Mouse (Mus musculus): ENCODE results near the gene Plxna1. TPM values are rescaled to one million over a fixed set of nuclear protein-coding genes. Genes with fewer than 3 reads are reported as not detected.

Plxna1 gene
- polyA plus RNA-seq, 1 experiment from 2014 or later, result 11.1 TPM

DNA sequence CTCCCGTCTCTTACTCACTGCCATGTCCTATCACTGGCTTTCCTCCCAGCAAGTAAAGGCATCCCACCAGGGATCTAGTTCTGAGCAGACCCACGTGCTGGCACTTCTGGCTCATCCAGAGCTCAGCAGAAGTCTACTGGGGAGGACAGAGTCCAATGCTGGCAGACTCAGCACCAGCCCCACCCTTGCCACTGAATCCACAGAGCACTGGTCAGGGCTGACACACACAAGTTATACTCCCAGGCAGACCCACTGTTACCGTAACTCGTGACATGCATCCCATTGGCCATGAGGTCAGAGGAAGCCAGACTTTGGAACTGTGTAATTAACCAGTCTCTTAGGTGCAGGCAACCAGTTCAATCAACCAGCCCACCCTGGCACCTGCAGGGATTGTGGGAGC, 33.8 kb downstream of the Plxna1 start:
- no peak overlapping the region for H3K9ac ChIP-seq (ENCODE audit: low read length)
- H3K27ac ChIP-seq (replicated peaks in 1 of 2; ENCODE audit: control insufficient read depth in 1 of 2, insufficient read depth in 1 of 2, low read depth in 2 of 2, low read length in 2 of 2), result no peak overlapping the region
- peaks cover 89% of the 10 kb centered on the region for H3K36me3 ChIP-seq (ENCODE audit: control insufficient read depth, insufficient read depth, low read length)
- H3K4me3 ChIP-seq (ENCODE audit: control insufficient read depth in 1 of 2, insufficient read depth in 1 of 2, low read depth in 1 of 2, low read length in 2 of 2), result no peak overlapping the region
- no peaks in the 10 kb centered on the region for H3K4me1 ChIP-seq (ENCODE audit: control insufficient read depth in 2 of 2, insufficient read depth in 2 of 2, low read length in 2 of 2)
- ATAC-seq (ENCODE audit: insufficient number of reproducible peaks, insufficient read depth, low FRiP score, low read depth), result no peak
- no peaks in the 10 kb centered on the region for H3K9me3 ChIP-seq (ENCODE audit: control insufficient read depth, low read length)
- no peaks in the 10 kb centered on the region for H3K27me3 ChIP-seq (ENCODE audit: control insufficient read depth, insufficient read depth, low read length)
- WGBS, result 88% methylated on average over 4 of the region's 4 CpGs
- no peak overlapping the region for H3K4me2 ChIP-seq (ENCODE audit: low read length)

DNA sequence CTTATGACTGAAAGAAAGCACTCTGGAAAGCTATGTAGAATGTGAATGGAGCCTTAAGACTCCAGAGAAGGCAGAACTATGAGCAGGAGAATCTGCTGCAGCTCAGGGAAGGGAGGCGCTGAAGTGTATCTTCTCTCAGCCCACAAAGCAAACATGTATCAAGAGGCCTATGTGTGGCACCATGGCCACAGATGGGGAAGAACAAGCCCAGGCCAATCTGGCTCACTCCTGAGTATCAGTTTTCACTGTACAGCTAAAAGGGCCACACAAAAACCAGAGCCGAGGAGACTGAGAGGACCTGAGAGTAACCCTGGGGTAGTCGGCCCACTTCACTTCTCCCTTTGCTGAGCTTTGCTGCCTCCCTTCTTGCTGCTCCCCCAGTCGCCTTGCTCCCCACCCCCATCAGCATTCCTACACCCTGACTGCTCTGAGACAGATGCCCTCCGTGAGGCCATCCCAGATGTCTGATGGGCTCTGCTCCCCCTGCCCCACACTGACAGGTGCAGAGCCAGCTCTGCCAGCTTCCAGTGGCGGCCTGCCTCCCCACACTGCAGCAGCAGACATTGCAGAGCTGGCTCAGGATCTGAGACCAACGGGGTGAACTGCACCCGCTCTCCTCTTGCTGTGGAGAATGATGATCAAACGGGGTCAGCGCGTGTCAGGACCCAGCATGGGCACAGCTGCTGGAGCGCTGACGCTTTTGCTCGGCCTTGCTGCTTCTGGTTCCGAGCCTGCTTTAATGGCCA, 34.5 kb downstream of the Plxna1 start:
- Histone ChIP-seq H3K9ac (ENCODE audit: low read length) (no peak overlapping the region), H3K36me3 (ENCODE audit: control insufficient read depth, insufficient read depth, low read length) (peaks cover 89% of the 10 kb centered on the region), H3K27ac (replicated peaks in 1 of 2; ENCODE audit: control insufficient read depth in 1 of 2, insufficient read depth in 1 of 2, low read depth in 2 of 2, low read length in 2 of 2) (no peak overlapping the region), H3K9me3 (ENCODE audit: control insufficient read depth, low read length) (no peaks in the 10 kb centered on the region), H3K27me3 (ENCODE audit: control insufficient read depth, insufficient read depth, low read length) (no peaks in the 10 kb centered on the region), H3K4me3 (ENCODE audit: control insufficient read depth in 1 of 2, insufficient read depth in 1 of 2, low read depth in 1 of 2, low read length in 2 of 2) (no peak overlapping the region), H3K4me1 (ENCODE audit: control insufficient read depth in 2 of 2, insufficient read depth in 2 of 2, low read length in 2 of 2) (no peaks in the 10 kb centered on the region), H3K4me2 (ENCODE audit: low read length) (no peak overlapping the region)
- no peak; the same call in 1 of the 2 replicates for ATAC-seq (ENCODE audit: insufficient number of reproducible peaks, insufficient read depth, low FRiP score, low read depth)
- WGBS, result 75% methylated on average over 15 of the region's 15 CpGs

DNA sequence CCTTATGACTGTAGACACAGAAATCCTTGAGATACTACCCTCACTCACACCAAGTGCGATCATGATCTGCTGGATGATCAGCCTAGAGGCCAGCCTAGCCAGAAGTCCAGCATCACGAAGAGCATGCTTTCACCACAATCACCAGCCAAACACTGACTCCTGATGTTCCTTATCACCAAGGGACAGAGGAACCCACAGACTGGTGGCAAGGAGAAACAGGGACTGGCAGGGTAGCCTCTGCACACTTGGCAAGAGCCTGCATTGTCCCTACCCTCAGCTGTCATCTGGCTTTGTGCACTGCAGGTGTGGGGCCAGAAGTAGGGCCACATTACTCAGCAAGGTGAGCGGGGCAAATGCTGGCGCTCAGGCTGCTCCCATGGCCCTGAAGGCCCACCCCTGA, 37.6 kb downstream of the Plxna1 start:
- WGBS, result 82% methylated on average over 4 of the region's 4 CpGs
- Histone ChIP-seq H3K9me3 (ENCODE audit: control insufficient read depth, low read length) (no peaks in the 10 kb centered on the region), H3K27me3 (ENCODE audit: control insufficient read depth, insufficient read depth, low read length) (no peaks in the 10 kb centered on the region), H3K4me3 (ENCODE audit: control insufficient read depth in 1 of 2, insufficient read depth in 1 of 2, low read depth in 1 of 2, low read length in 2 of 2) (no peak overlapping the region), H3K4me2 (ENCODE audit: low read length) (no peak overlapping the region), H3K9ac (ENCODE audit: low read length) (no peak overlapping the region), H3K36me3 (ENCODE audit: control insufficient read depth, insufficient read depth, low read length) (peaks cover 88% of the 10 kb centered on the region), H3K4me1 (ENCODE audit: control insufficient read depth in 2 of 2, insufficient read depth in 2 of 2, low read length in 2 of 2) (no peaks in the 10 kb centered on the region), H3K27ac (replicated peaks in 1 of 2; ENCODE audit: control insufficient read depth in 1 of 2, insufficient read depth in 1 of 2, low read depth in 2 of 2, low read length in 2 of 2) (no peak overlapping the region)
- ATAC-seq (ENCODE audit: insufficient number of reproducible peaks, insufficient read depth, low FRiP score, low read depth), result no peak

DNA sequence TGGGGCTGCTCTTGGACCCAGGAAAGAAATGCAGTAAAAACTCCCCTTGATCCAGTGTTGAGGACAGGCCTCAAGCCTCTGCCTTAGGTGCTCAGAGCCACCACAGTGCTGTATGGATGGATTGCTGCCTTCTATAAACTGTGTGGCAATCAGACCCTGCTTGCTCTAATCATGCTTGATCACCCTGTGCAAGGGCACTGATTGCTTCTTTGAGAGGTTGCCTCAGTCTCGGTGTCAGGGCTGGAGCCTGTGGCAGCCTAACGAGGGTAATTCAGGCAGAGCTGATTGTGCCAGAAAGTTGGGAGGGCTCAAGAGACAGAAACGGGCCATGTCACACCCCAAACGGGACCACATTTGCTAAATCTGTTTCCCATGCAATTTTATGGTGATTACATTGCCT, 47.2 kb downstream of the Plxna1 start:
- no peaks in the 10 kb centered on the region for H3K9me3 ChIP-seq (ENCODE audit: control insufficient read depth, low read length)
- WGBS, result 60% methylated on average over 4 of the region's 4 CpGs
- ATAC-seq (ENCODE audit: insufficient number of reproducible peaks, insufficient read depth, low FRiP score, low read depth), result no peak

DNA sequence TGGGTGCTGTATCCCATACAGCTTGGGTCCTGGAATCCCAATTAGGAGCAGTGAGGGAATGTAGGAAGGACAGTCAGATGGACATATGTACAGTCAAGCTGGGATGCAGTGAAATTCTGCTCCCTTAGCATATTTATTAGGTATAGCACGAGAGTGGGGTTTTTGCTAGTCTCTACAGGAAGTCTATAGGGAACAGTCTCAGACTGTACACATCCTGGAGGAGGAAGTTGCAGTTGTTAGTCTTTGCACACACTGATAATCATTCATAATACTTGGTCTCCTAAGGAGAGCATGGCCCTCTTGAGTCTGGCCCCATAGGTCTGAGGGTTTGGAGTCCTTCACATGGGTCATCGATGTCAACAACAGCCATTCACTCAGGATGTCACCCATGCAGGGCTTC, 50.9 kb downstream of the Plxna1 start:
- ATAC-seq (ENCODE audit: insufficient number of reproducible peaks, insufficient read depth, low FRiP score, low read depth), result no peak
- no peak overlapping the region for H3K27ac ChIP-seq (replicated peaks in 1 of 2; ENCODE audit: control insufficient read depth in 1 of 2, insufficient read depth in 1 of 2, low read depth in 2 of 2, low read length in 2 of 2)
- H3K9ac ChIP-seq (ENCODE audit: low read length), result no peak overlapping the region
- H3K4me3 ChIP-seq (ENCODE audit: control insufficient read depth in 1 of 2, insufficient read depth in 1 of 2, low read depth in 1 of 2, low read length in 2 of 2), result no peak overlapping the region
- no peak overlapping the region for H3K4me2 ChIP-seq (ENCODE audit: low read length)
- WGBS, result 68% methylated on average over 2 of the region's 2 CpGs
- H3K27me3 ChIP-seq (ENCODE audit: control insufficient read depth, insufficient read depth, low read length), result no peaks in the 10 kb centered on the region
- H3K9me3 ChIP-seq (ENCODE audit: control insufficient read depth, low read length), result peaks cover 4% of the 10 kb centered on the region
- peaks cover 0 to 2% of the 10 kb centered on the region in 2 experiments; a peak in 1 of 4 replicates for H3K4me1 ChIP-seq (ENCODE audit: control insufficient read depth in 2 of 2, insufficient read depth in 2 of 2, low read length in 2 of 2)
- no peaks in the 10 kb centered on the region for H3K36me3 ChIP-seq (ENCODE audit: control insufficient read depth, insufficient read depth, low read length)

More for the DNA sequence above, 47.2 kb downstream of the Plxna1 start:
- Histone ChIP-seq H3K27ac (replicated peaks in 1 of 2; ENCODE audit: control insufficient read depth in 1 of 2, insufficient read depth in 1 of 2, low read depth in 2 of 2, low read length in 2 of 2) (no peak overlapping the region), H3K4me3 (ENCODE audit: control insufficient read depth in 1 of 2, insufficient read depth in 1 of 2, low read depth in 1 of 2, low read length in 2 of 2) (no peak overlapping the region), H3K9ac (ENCODE audit: low read length) (no peak overlapping the region), H3K4me1 (ENCODE audit: control insufficient read depth in 2 of 2, insufficient read depth in 2 of 2, low read length in 2 of 2) (peaks cover 0 to 2% of the 10 kb centered on the region in 2 experiments; a peak in 1 of 4 replicates), H3K27me3 (ENCODE audit: control insufficient read depth, insufficient read depth, low read length) (no peaks in the 10 kb centered on the region), H3K36me3 (ENCODE audit: control insufficient read depth, insufficient read depth, low read length) (peaks cover 35% of the 10 kb centered on the region), H3K4me2 (ENCODE audit: low read length) (no peak overlapping the region)

DNA sequence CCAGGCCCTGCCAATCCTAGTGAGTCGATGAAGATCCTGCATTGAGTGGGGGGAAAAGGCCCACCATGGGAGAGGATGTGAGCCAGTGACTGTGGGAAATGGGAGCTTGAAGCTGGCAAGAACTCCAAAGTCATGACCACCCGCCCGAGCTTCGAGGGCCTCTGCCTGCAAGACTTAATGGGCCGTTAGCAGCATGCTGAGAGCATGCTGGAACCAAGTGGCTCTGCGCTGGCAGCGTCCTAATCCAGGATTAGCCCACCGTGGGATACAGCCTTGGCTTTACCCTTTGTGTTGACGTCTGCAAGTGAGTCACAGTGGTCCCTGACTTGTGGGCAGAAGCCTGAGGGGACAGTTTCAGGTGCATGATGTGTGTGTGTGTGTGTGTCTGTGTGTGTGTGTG, 52.2 kb downstream of the Plxna1 start:
- Histone ChIP-seq H3K4me1 (ENCODE audit: control insufficient read depth in 2 of 2, insufficient read depth in 2 of 2, low read length in 2 of 2) (peaks cover 0 to 2% of the 10 kb centered on the region in 2 experiments; a peak in 1 of 4 replicates), H3K9ac (ENCODE audit: low read length) (no peak overlapping the region), H3K27me3 (ENCODE audit: control insufficient read depth, insufficient read depth, low read length) (no peaks in the 10 kb centered on the region), H3K9me3 (ENCODE audit: control insufficient read depth, low read length) (peaks cover 10% of the 10 kb centered on the region), H3K27ac (replicated peaks in 1 of 2; ENCODE audit: control insufficient read depth in 1 of 2, insufficient read depth in 1 of 2, low read depth in 2 of 2, low read length in 2 of 2) (no peak overlapping the region), H3K4me3 (ENCODE audit: control insufficient read depth in 1 of 2, insufficient read depth in 1 of 2, low read depth in 1 of 2, low read length in 2 of 2) (no peak overlapping the region), H3K4me2 (ENCODE audit: low read length) (no peak overlapping the region), H3K36me3 (ENCODE audit: control insufficient read depth, insufficient read depth, low read length) (no peaks in the 10 kb centered on the region)
- 41% methylated on average over 9 of the region's 9 CpGs for WGBS
- no peak for ATAC-seq (ENCODE audit: insufficient number of reproducible peaks, insufficient read depth, low FRiP score, low read depth)

DNA sequence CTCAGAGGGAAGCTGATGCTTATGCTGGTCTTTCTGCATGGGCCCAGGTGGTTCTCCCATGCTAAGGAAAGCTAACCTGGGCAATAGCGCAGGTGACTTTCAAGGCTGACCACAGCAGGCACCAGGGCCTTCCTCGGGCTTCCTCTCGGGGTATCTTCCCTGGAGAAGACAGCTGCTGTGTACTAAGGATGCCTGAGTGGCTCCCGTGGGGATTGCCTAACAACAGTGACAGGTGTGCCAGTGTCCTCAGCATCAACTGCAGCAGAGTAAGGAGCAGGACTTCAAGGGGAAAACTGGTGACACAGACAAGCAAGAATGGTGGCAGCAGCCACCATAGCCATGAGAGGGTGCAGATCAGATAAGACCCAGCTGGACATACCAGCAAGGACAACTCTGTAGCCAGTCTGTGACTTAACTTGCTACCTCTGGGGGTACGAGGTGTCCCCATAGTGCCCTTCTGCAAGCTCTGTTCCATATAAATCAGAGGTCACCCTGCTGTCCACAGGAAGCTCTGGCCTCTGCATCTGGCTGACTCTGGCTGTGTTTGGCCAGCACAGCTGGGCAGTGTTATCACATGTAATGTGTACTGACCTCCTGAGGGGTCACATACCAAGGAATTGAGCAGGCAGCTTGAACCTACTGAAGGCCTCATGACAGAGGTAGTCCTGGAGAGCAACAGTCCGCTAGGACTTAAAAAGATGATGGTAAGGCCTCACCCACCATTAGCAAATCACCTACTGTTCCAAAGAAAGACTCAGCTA, 54.0 kb downstream of the Plxna1 start:
- Histone ChIP-seq H3K9ac (ENCODE audit: low read length) (no peak overlapping the region), H3K4me2 (ENCODE audit: low read length) (no peak overlapping the region), H3K4me1 (ENCODE audit: control insufficient read depth in 2 of 2, insufficient read depth in 2 of 2, low read length in 2 of 2) (peaks cover 0 to 2% of the 10 kb centered on the region in 2 experiments; a peak in 1 of 4 replicates), H3K36me3 (ENCODE audit: control insufficient read depth, insufficient read depth, low read length) (no peaks in the 10 kb centered on the region), H3K4me3 (ENCODE audit: control insufficient read depth in 1 of 2, insufficient read depth in 1 of 2, low read depth in 1 of 2, low read length in 2 of 2) (no peak overlapping the region), H3K27ac (replicated peaks in 1 of 2; ENCODE audit: control insufficient read depth in 1 of 2, insufficient read depth in 1 of 2, low read depth in 2 of 2, low read length in 2 of 2) (no peak overlapping the region), H3K9me3 (ENCODE audit: control insufficient read depth, low read length) (peaks cover 10% of the 10 kb centered on the region), H3K27me3 (ENCODE audit: control insufficient read depth, insufficient read depth, low read length) (no peaks in the 10 kb centered on the region)
- WGBS, result 74% methylated on average over 6 of the region's 6 CpGs
- no peak for ATAC-seq (ENCODE audit: insufficient number of reproducible peaks, insufficient read depth, low FRiP score, low read depth)

Data from heart, embryonic 14.5 days (tissue).